Mouse (Mus musculus) forebrain, embryonic 11.5 days (tissue): Measurements from ENCODE around the gene Fam71f1. TPM values are rescaled to one million over a fixed set of nuclear protein-coding genes. Genes with fewer than 3 reads are reported as not detected.

Experiments
- ATAC-seq: fragments of 200-750 bp; cut with Nextera tagmentation; replicated peaks from 2 replicates; pipeline ENCODE4 v1.8.0; 2017; ENCODE audit warnings: moderate TSS enrichment; ENCODE audit not compliant: low FRiP score
- DNase-seq: peaks from one replicate; pipeline ENCODE4 v3.0.0-alpha.2; 2017; ENCODE audit warnings: low spot score
- H3K27ac ChIP-seq: fragments of 300-500 bp; sonication (generic); 2 replicates; pipeline ENCODE4 v1.5.1; 2014; ENCODE audit warnings: low read depth, low read length
- H3K27me3 ChIP-seq: fragments of 300-500 bp; sonication (generic); 2 replicates; pipeline ENCODE4 v1.6.1; 2014; ENCODE audit warnings: mild to moderate bottlenecking, low read length, mixed read lengths; ENCODE audit not compliant: control insufficient read depth, insufficient read depth
- H3K36me3 ChIP-seq: fragments of 300-500 bp; sonication (generic); 2 replicates; pipeline ENCODE4 v1.6.1; 2014; ENCODE audit warnings: mild to moderate bottlenecking, low read length, moderate library complexity, mixed read lengths; ENCODE audit not compliant: control insufficient read depth, insufficient read depth
- H3K4me1 ChIP-seq: fragments of 300-500 bp; sonication (generic); replicated peaks from 2 replicates; pipeline ENCODE4 v1.6.1; 2014; ENCODE audit warnings: low read length, mixed read lengths; ENCODE audit not compliant: control insufficient read depth, insufficient read depth
- H3K4me2 ChIP-seq: fragments of 300-500 bp; sonication (generic); 2 replicates; pipeline ENCODE4 v1.6.1; 2014; ENCODE audit warnings: low read depth, mild to moderate bottlenecking, low read length, moderate library complexity, mixed read lengths; ENCODE audit not compliant: severe bottlenecking
- H3K4me3 ChIP-seq: fragments of 300-500 bp; sonication (generic); 2 replicates; pipeline ENCODE4 v1.5.1; 2014; ENCODE audit warnings: low read depth, low read length
- H3K9ac ChIP-seq: fragments of 300-500 bp; sonication (generic); 2 replicates; pipeline ENCODE4 v1.6.1; 2014; ENCODE audit warnings: low read length
- H3K9me3 ChIP-seq: fragments of 300-500 bp; sonication (generic); 2 replicates; pipeline ENCODE4 v1.6.1; 2016; ENCODE audit warnings: low read length, mixed read lengths; ENCODE audit not compliant: control insufficient read depth
- WGBS: fragments of 180-500 bp; shearing (Covaris S2); extraction: QIAGEN DNeasy Blood & Tissue Kit; methylation state at CpG from one replicate; pipeline ENCODE4 v1.1.7; 2014; 5-methylcytosine and 5-hydroxymethylcytosine counted together
- polyA plus RNA-seq: library from polyadenylated mRNA; unstranded; fragments of >200 nt; fragmentation: Nextera tagmentation; extraction: Ambion mirVana; gene quantifications from 2 replicates; pipeline ENCODE4 v1.2.1, GENCODE M21; 2014

The Fam71f1 gene
- polyA plus RNA-seq, 1 experiment from 2014 or later: not detected

DNA sequence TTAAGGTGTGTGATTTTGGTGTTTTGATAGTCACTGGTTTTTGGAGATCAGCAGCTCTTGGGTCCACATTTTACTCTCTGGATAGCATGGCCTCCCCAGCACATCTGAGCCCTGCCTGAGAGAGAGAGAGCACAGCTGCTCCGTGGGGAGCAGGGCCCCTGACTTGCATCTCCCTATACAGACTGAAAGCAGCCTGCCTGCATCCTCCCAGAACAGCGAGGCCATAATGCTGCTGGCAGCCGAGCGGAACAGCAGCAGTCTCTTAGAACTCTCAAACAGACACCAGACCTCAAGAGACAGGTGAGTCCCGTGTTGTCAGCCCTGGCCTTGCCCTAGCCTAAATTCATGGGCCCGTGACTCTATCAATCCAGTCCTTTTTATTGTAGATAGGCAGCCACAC is 31.5 kb upstream of the Fam71f1 start:
- Histone ChIP-seq H3K27ac (no peak overlapping the region), H3K27me3 (no peaks in the 10 kb centered on the region), H3K4me2 (no peak overlapping the region), H3K36me3 (no peaks in the 10 kb centered on the region), H3K4me3 (no peak overlapping the region), H3K9ac (no peak overlapping the region), H3K9me3 (no peaks in the 10 kb centered on the region), H3K4me1 (no peaks in the 10 kb centered on the region)
- DNase-seq: no peak
- WGBS: 36% methylated on average over 6 of the region's 6 CpGs
- ATAC-seq: no peak

GRCm38 (mm10) chr6:29287944-29288343 is 31.0 kb upstream of the Fam71f1 start:
- 60% methylated on average over 5 of the region's 5 CpGs for WGBS
- no peak overlapping the region for H3K9ac ChIP-seq
- no peak overlapping the region for H3K4me2 ChIP-seq
- H3K27me3 ChIP-seq: no peaks in the 10 kb centered on the region
- ATAC-seq: no peak
- no peak overlapping the region for H3K4me3 ChIP-seq
- no peak overlapping the region for H3K27ac ChIP-seq
- H3K36me3 ChIP-seq: no peaks in the 10 kb centered on the region
- no peaks in the 10 kb centered on the region for H3K4me1 ChIP-seq
- no peaks in the 10 kb centered on the region for H3K9me3 ChIP-seq
- no peak for DNase-seq

DNA sequence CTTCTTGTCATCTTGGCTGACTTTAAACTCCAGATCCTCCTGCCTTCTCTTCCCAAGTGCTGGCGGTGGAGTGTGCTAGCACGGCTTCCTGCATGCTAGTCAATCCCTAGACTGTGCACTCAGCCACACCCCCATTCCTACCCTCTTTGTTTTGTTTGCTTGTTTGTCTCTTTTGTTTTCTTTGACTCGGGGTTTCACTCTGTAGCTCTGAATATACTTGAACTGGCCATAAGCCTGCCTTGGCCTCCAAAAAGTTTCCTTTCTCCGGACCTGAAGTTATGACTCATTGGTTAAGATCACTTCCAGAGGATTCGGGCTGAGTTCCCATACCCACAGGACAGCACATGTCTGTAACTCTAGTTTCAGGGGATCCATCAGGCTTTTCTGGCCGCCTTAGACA is 30.3 kb upstream of the Fam71f1 start:
- Histone ChIP-seq H3K4me2 (no peak overlapping the region), H3K27ac (no peak overlapping the region), H3K9me3 (no peaks in the 10 kb centered on the region), H3K36me3 (no peaks in the 10 kb centered on the region), H3K4me3 (no peak overlapping the region), H3K27me3 (no peaks in the 10 kb centered on the region), H3K9ac (no peak overlapping the region), H3K4me1 (no peaks in the 10 kb centered on the region)
- ATAC-seq (no peak), DNase-seq (no peak)
- WGBS: 58% methylated on average over 6 of the region's 6 CpGs

DNA sequence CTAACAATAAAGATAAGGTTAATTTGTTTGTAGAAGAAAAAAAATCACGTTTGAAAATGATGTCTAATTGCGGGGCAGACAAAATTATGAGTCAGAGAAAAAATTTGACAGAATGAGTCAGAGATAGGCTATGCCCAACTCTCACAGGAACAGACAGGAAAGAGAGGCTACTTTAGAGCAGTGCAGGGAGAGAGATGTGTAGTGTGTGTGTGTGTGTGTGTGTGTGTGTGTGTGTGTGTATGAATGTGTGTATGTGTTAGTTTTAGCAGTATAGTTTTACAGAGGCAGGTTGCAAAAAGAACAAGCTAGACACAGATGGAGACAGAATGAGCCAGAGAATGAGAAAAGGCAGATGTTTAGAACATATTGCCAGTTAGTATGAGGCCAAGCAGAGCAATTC is 19.8 kb upstream of the Fam71f1 start:
- no peaks in the 10 kb centered on the region for H3K9me3 ChIP-seq
- no peaks in the 10 kb centered on the region for H3K4me1 ChIP-seq
- no peaks in the 10 kb centered on the region for H3K27me3 ChIP-seq
- WGBS: 79% methylated on average over 2 of the region's 2 CpGs
- no peak for ATAC-seq
- H3K9ac ChIP-seq: no peak overlapping the region
- no peak for DNase-seq
- no peak overlapping the region for H3K27ac ChIP-seq
- H3K36me3 ChIP-seq: no peaks in the 10 kb centered on the region
- no peak overlapping the region for H3K4me2 ChIP-seq
- H3K4me3 ChIP-seq: no peak overlapping the region

DNA sequence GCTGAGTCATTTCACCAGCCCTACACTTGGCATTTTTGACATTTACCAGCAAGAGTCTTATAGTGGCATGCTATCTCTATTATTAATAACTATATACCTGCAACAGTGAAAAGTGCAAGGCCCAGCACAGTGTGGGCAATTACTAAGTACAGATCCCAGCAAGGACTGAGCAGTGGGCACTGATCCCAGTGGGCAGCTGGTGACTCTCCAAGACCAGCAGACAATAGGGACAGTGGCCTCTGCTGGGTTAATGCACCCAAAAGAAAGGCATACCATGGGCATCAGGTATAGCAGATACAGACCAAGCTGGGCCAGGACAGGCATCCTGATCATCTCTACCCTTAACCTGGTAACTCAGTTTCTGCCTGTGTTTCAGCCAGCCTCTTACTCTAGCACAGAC is 15.7 kb upstream of the Fam71f1 start:
- Histone ChIP-seq H3K9me3 (no peaks in the 10 kb centered on the region), H3K4me2 (no peak overlapping the region), H3K27me3 (no peaks in the 10 kb centered on the region), H3K9ac (no peak overlapping the region), H3K4me3 (no peak overlapping the region), H3K36me3 (no peaks in the 10 kb centered on the region), H3K4me1 (no peaks in the 10 kb centered on the region), H3K27ac (no peak overlapping the region)
- DNase-seq (no peak), ATAC-seq (no peak)

DNA sequence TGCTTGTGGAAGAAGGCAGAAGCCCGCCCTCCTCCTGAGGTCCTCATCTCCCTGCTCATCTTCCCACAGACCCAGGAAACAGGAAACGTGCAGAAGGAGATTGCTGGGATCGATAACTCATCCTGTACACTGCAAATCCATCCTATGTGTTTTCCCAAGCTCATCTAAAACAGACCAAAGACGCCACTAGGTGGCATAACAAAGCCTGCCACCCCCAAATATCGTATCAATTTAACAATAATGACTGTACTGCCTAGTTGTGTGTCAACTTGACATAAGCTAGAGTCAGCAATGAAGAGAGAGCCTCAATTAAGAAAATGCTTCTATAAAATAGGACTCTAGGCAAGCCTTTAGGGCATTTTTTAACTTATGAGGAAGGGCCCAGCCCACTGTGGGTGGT is 15.2 kb upstream of the Fam71f1 start:
- H3K27me3 ChIP-seq: no peaks in the 10 kb centered on the region
- no peaks in the 10 kb centered on the region for H3K4me1 ChIP-seq
- H3K36me3 ChIP-seq: no peaks in the 10 kb centered on the region
- no peaks in the 10 kb centered on the region for H3K9me3 ChIP-seq
- H3K4me3 ChIP-seq: no peak overlapping the region
- no peak overlapping the region for H3K4me2 ChIP-seq
- no peak for DNase-seq
- no peak overlapping the region for H3K9ac ChIP-seq
- 51% methylated on average over 5 of the region's 5 CpGs for WGBS
- H3K27ac ChIP-seq: no peak overlapping the region
- no peak for ATAC-seq

DNA sequence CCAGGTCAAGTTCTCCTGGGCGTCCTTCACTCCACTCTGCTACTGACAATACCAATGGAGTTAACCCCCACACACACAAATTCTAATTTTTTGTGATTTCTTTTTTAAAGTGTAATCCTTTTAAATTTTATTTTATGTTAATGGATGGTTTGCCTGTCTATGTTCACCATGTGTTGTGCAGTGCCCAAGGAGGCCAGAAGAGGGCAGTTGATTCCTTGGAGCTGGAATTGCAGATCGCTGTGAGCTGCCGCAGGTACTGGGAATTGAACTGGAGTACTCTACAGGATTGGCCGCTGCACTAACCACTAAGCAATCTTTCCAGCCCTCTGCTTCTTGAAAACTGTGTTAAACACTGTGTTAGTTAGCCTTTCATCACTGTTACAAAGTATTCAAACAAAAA is 13.5 kb upstream of the Fam71f1 start:
- Histone ChIP-seq H3K27ac (no peak overlapping the region), H3K4me2 (no peak overlapping the region), H3K36me3 (no peaks in the 10 kb centered on the region), H3K9me3 (no peaks in the 10 kb centered on the region), H3K27me3 (no peaks in the 10 kb centered on the region), H3K4me3 (no peak overlapping the region), H3K9ac (no peak overlapping the region), H3K4me1 (no peaks in the 10 kb centered on the region)
- 91% methylated on average over 4 of the region's 4 CpGs for WGBS
- ATAC-seq (no peak), DNase-seq (no peak)

- WGBS: 88% methylated on average over 16 of the region's 16 CpGs
- no peak overlapping the region for H3K4me3 ChIP-seq
- DNase-seq: no peak
- no peaks in the 10 kb centered on the region for H3K9me3 ChIP-seq
- no peak for ATAC-seq
- H3K9ac ChIP-seq: no peak overlapping the region
- H3K4me2 ChIP-seq: no peak overlapping the region
- H3K4me1 ChIP-seq: no peaks in the 10 kb centered on the region
- H3K36me3 ChIP-seq: no peaks in the 10 kb centered on the region
- H3K27ac ChIP-seq: no peak overlapping the region
- H3K27me3 ChIP-seq: no peaks in the 10 kb centered on the region
These were observed 9.9 kb upstream of the Fam71f1 start for GRCm38 (mm10) chr6:29308846-29309605.

DNA sequence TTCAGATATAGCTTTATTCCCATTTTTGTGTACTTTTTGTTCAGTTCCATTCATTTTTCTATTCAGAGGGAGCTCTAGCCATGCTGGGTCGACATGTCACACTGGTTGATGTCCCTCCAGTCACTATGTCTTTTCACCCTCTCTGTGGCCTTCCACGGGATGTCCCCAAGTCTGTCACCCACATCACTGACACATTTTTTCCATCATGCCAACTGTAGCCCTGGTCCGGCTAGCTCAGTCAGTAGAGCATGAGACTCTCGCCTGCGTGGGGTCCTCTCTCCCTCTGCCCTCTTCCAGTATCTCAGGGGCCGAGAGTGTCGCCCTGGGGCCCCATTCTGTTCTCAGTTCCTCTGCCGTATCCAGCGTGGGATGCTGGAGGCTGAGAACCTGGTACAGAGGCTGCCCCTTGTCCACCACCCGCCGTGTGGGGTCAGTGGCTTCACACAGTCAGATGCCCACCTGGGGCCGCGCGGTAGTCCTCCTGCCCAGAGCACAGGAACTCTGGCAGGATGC is 5.2 kb upstream of the Fam71f1 start:
- no peak for DNase-seq
- H3K27ac ChIP-seq: no peak overlapping the region
- H3K4me3 ChIP-seq: no peak overlapping the region
- WGBS: 69% methylated on average over 14 of the region's 14 CpGs
- no peak overlapping the region for H3K9ac ChIP-seq
- no peaks in the 10 kb centered on the region for H3K9me3 ChIP-seq
- no peaks in the 10 kb centered on the region for H3K36me3 ChIP-seq
- H3K4me1 ChIP-seq: no peaks in the 10 kb centered on the region
- no peak overlapping the region for H3K4me2 ChIP-seq
- no peaks in the 10 kb centered on the region for H3K27me3 ChIP-seq
- no peak for ATAC-seq
